Mouse (Mus musculus): Measurements from ENCODE around the gene 6820408C15Rik.

The 6820408C15Rik gene

DNA sequence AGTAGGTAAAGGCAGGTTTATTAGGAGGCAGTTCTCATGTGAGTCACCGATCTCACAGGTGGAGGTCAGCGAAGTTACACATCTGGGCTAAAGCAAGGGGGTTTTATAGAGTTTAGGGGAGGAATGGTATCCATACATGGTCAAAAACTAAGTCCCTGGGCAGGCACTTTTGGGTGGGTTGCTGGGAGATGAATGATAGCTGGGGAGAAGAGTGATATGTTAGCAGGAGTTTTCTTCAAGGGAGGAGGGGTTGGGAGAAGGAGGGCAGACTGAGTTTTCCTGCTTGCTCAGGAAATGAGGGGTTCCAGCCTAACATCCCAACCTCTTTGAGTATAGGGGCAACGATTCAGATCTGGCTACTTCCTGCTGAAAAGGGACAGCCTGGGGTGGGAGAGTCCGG is at the start of gene 6820408C15Rik:
6820408C15Rik (plus strand) TSS at position 301 of the 400 bp plus-strand sequence.
- in situ Hi-C loops (cut with MseI, MboI), result no loop called here

DNA sequence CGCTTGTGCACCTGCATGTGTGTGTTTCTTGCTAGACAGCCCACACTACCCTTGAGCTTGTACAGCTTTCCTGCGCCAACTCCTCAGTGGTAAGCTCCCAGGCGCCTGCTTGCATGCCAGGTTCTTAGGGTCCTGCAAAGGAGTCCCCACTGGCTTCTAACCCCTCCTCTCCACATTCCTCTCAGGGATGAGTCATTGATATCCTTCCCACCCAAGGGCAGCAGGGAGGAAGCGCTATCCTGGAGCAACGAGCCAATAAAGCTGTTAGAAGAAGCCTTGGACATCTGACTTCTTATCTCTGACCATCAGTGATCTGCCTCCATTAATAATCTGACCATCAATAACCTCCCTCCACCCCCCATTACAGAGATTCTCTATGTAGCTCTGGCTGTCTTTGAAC is 47.5 kb upstream of the 6820408C15Rik start:
- in situ Hi-C loops (cut with MseI, MboI), result no loop called here

DNA sequence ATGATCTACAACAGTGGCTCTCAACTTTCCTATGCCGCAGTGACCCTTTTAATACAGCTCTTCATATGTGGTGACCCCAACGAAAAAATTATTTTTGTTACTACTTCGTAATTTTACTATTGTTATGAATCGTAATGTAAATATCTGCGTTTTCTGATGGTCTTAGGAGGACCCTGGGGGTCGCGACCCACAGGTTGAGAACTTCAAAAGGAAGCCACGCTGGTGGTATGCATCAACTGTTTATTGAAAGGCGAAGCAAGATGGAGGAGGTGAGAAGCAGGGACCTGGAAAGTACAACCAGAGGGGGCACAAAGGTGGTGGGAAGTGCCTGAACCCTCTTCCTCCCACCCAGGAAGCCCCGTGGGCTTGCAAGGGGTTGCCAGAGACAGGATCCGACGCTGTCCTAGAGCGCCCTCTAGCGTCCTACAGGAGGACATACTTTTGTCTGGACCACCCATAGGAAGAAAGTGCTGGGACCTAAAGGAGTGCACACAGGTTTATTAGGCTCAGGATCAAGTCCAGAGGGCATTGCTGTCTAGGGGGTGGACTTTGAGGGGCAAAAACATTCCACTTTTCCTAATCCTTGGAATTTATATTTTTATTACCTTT is 46.8 kb upstream of the 6820408C15Rik start:
- in situ Hi-C loops (cut with MseI, MboI), result no loop called here

DNA sequence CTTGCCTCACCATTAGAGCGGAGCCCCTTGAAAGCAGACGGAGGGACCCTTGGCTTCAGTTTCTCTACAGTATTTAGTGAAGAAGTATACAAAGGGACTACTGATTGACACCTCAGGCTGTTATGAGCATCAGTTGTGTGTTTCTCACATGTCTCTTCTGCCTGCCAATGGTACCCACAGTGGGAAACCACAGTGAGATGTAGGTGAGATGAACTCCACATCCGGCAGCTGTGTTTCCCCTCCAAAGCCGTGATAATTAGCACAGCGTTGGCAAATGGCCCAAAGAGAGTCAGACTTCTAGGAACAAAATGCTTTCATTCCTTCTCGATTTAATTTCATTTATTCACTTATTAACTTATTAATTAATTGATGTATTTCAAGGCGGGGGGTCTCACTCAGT is 43.3 kb upstream of the 6820408C15Rik start:
- in situ Hi-C loops (cut with MseI, MboI), result no loop called here

DNA sequence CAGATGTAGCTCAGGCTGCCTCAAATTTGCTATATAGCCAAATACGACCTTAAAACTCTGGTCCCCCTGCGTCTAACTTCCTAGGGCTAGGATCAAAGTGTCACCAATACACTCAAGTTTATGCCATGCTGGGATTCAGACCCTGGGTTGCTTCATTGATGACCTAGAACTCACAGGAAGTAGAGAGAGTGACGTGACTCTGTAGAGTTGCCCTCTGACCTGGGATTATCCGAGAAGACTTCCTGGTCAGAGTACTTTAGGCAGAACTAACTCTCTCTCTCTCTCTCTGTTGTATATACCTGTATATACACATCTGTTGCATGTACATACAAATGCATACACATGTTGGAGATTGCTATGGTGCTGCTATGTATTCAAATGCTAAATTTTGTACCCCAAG is 42.7 kb upstream of the 6820408C15Rik start:
- in situ Hi-C loops (cut with MseI, MboI), result no loop called here

DNA sequence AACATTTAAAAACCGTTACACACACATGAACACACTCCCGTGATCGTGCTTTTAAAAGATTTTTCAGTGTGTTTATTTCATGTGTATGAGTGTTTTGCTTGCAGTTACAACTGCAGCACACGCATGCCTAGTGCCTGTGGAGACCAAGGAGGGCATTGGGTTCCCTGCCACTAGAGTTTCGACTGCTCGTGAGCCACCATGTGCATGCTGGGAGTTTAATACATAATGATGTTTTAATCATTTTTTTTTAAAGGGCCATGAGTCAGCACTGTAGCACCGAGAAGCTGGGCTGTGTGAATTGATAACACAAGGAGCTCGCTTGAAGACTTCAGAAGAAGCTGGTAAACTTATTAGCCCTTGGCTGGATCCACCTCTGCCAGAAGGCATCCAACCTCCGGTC is 41.8 kb upstream of the 6820408C15Rik start:
- in situ Hi-C loops (cut with MseI, MboI), result no loop called here

DNA sequence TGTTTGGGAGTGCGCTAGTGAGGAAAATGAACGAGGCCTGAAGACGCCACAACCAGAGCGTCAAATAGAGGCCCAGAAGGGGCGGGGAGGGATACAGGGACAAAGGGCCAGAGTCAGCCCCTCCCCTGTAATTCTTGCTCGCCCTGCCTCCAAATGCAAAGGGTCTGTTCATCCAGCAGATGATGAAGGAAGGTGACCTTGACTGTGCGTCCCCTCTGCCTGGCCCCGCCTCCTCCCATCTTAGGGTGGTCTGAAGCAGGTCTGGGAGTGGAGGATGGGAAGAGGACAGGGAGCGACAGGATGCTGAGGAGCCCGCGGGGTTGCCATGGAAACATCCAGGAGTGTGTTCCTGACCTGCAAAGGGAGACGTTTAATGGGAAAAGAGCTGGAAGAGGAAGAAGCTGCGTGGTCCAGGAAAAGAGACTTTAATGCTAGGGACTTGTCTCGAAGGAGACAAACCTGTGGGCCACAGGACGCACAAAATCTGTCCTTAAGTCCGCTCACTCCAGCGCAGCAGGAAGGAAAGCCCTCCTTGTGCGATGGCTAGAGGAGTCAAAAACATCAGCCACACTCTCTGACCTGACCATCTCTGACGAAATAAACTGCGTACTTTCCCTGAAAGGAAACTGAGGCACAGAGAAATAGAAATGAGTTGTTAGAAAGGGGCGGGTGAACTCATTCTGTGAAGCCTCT is 39.6 kb upstream of the 6820408C15Rik start:
- in situ Hi-C loops (cut with MseI, MboI), result no loop called here

DNA sequence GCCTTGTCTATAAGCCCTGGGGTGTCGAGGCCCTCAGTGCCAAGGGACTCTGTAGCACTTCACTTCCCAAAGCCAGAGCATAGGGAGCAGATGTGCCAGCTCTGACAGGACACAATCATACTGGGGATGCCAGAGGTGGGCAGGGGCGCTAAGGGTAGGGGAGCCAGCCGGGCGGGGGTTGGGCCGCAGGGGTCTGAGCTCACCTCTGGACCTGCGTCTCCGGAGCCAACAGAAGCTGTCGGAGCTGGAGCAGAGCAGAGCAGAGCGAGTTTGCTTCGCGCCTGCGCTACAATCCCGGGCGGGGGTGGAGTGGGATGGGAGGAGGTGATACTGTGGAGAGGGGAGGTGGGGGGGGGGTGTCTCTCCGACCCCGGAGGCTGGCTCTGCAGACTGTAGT is 39.0 kb upstream of the 6820408C15Rik start, which contains the start of gene Nrsn2:
Nrsn2 (minus strand) TSS at position 294 of the 397 bp plus-strand sequence.
- in situ Hi-C loops (cut with MseI, MboI), result no loop called here

DNA sequence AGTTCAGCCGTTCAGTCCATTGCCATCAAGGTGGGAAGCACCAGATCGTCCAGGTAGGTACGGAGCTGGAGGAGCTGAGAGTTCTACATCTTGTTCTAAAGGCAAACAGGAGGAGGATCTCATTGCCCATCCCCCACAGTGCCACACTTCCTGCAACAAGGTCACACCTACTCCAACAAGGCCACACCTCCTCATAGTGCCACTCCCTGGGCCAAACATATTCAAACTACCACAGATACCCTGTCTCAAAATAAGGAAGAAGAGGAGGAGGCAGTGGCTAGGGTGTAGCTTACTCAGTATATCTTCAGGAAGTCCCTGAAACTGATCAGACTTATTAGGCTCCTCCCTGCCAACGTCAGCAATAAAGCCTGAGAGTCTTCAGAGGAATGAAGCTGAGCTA is 31.2 kb upstream of the 6820408C15Rik start:
- in situ Hi-C loops (cut with MseI, MboI), result no loop called here

DNA sequence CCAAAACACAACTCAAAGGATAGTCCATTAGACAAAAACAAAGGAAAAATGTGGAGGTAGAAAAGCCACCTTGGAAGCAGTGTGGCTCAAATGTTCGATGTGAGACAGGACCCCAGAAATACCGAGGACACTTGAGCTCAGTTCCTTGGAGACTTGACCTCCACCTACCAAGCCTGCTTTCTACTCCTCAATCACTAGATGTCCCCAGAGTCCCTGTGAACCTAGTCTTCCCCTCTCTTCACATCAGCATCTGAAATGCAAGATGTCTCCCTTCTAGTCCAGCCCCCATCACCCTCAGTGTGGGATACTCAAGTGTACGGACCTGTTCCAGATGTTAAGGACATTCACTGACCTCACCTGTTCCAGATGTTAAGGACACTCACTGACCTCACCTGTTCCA is 22.6 kb upstream of the 6820408C15Rik start:
- in situ Hi-C loops (cut with MseI, MboI), result no loop called here

DNA sequence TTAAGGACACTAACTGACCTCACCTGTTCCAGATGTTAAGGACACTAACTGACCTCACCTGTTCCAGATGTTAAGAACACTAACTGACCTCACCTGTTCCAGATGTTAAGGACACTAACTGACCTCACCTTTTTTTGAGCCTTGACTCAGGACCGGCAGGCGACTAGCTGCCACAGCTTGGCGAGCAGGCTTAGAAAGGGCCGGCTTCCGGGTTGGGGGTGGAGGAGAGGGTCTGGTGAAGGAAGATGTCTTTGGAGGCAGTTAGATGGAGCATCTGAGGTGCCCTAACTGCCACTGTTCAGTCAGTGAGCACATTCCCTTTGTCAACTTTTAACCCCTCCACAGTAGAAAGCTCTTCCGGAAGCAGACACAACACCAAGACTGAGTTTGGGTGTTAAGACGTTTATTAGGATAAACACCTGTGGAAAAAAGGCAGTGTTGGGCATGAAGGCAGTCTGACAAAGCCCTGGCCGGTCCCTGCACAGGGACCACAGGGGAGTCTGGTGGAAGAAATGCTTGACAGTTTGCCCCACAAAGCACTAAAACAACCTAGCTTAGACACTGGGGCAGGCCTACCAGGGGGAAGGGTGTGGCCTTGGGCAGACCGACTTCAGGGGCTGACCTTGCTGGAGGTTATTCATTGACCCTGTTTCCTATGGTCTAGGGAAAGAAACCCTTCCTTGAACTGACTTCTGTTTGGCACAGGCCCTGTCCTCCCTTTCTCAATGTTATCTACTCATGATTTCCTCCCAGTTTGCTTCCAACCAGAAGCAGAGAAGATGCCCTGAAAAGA is 22.0 kb upstream of the 6820408C15Rik start:
- in situ Hi-C loops (cut with MseI, MboI), result no loop called here

DNA sequence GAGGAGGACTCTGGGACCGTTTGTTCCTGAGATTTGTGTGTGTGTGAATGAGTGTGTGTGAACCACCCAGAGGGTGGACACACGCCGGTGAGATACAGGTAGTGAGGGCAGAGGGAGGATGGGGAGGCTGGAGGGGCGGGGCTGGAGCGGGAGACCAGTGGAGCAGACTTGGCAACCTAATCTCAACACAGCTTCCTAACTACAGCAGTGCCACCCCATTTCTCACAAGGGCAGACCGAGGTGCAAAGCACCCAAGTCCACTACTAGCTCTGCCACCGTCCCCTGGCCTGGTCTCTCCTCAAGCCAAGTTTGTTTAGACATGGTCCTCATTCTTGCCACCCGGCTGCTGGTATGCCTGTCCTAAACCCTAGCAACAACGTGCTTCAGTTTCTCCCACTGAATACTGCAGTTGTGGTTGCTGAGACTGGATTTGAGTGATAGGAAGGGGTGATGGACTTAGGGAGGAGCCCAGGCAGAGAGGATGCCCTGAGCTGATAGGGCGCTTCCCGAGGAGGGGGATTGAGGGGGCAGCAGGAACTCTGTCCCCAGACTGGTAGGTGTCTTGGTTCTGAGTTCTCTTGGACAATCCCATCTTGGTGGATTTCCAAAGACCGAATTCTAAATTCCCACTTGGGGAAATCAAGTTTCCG is 20.0 kb upstream of the 6820408C15Rik start:
- in situ Hi-C loops (cut with MseI, MboI), result no loop called here

DNA sequence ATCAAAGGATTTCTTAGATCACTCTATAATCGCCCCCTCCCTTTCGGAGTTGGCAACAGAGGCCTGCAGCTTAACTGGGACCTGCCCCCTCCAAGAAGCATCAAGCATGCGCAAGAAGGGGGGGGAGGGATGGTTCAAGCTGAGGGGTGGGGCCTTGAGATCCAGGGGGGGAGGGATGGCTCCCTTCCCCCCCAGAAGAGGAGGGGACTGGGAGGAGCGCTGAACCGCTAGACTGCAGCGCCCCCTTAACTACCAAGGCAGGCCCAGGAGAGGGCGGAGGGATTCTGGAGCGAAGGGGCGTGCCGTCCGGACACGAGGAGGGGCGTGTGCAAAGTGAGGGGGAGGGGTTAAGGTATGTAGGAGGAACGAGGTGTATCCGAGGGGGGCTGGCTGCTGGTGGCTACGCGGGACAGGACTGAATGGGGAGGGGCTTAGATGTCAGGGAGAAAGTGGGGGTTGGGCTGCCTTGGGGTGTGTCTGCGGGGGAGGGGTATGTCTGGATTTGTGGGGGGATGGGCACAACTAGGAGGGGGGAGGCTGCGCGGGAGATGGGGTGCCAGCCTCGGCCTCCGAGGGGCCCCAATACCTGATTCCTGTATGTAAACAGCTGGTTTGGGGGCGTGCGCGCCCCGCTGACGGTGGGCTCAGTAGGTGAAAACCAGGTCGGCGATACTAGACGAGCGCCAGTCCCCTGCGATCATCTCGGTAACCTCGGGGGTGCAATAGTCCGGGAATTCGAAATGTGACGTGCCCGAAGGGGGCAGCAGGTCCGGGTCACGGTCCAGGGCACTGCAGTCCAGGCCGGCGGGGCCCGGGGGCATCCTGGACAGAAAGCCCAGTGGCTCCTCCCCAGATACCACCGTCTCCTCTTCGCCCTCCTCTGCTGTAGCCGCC is 19.0 kb upstream of the 6820408C15Rik start:
- in situ Hi-C loops (cut with MseI, MboI), result no loop called here

DNA sequence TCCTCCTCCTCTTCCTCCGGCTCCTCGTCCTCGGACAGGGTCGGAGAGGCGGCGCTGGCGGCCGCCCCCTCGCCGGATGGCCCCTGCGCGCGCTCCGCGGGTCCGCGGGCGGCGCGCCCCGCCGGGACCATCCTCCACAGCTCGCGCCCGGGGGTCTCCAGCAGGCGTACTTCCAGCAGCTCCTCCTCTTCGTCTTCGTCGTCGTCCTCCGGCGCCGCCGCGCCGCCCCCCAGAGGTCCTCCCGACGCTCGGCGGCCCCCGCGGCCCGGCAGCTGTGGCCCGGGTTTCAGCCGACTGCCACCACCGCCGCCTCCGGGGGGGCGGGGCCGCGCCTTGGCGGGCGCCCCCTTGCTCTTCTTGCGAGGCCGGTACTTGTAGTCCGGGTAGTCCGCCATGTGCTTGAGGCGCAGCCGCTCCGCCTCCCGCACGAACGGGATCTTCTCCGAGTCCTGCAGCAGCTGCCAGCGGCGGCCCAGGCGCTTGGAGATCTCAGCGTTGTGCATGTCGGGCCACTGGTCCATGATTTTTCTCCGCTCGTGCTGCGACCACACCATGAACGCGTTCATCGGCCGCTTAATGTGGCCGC is 18.3 kb upstream of the 6820408C15Rik start:
- in situ Hi-C loops (cut with MseI, MboI), result no loop called here

DNA sequence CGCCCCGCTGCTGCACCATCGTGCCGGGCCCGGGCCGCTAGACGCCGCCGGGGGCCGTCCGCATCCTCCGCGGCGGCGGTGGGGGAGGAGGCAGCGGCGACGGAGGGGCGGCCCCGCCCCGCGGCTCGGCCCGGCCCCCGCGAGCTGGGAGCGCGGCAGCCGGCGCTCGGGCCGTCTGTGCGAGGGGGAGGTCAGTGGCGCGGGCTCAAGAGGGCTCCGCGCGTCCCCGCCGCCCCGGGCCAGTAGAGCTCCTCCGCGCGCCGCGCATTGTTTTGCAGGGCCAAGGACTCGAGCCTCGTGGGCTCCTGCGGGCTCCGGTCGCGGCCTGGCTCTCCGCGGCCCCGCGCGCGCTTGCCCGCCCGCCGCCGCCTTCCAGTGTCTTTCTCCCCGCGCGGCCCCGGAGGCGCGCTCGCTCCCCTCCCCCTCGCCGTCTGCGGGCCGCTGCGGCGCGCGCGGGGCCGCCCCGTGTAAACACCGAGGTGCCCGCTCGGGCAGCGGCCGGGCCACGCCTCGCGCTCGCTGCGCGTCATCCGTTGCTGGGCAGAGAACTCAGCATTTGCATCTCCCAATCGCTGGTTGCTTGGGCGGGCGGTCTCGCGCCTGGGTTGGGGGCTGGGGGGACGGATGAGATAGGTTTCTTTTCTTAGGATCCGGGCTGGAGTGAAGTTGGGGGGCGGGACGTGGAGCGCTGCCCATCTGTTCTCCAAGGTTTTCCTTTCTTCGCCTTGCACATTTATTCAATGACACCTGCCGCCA is 17.5 kb upstream of the 6820408C15Rik start, which contains the start of gene Sox12:
Sox12 (minus strand) TSS at position 384 of the 756 bp plus-strand sequence.
- in situ Hi-C loops (cut with MseI, MboI), result no loop called here

DNA sequence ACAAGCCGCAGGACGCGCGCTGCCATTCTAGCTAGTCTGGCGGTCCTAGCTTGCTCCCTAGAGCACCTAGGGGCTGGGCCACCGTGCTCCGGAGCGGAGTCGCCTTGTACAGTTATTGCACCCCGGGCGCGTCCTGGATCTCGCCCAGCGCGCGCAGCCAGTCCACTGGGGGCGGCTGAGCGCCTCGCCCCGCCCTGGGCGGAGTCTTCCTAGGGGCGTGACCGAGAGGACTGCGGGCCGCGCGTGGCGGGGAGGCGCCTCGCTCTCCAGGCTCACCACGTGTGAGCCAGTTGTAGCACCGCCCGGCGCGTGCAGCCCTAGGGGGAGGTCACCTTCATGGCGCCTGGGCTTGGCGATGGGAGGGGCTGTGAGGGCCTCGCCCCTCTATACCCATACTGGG is 16.7 kb upstream of the 6820408C15Rik start:
- in situ Hi-C loops (cut with MseI, MboI), result no loop called here

DNA sequence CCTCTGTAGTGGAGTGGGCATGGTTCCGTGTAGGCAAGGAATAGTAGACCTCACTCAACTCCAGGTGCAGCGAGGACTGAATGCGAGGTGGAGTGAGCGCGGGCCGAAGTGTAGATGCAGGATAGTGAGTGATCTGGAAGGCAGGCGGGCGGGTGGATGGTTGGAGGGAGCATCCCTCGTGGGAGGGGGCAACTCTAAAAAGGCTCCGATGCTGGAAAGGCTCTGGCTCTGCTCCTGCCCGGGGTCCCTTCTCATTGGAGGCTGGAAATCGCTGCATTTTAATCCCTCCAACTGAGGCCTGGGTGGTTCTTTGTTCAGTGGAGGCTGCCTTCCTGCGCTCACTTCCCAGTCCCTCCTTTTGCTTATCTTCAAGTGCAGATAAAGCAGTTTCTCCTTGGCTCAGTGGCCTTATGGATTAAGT is 16.3 kb upstream of the 6820408C15Rik start:
- in situ Hi-C loops (cut with MseI, MboI), result no loop called here

DNA sequence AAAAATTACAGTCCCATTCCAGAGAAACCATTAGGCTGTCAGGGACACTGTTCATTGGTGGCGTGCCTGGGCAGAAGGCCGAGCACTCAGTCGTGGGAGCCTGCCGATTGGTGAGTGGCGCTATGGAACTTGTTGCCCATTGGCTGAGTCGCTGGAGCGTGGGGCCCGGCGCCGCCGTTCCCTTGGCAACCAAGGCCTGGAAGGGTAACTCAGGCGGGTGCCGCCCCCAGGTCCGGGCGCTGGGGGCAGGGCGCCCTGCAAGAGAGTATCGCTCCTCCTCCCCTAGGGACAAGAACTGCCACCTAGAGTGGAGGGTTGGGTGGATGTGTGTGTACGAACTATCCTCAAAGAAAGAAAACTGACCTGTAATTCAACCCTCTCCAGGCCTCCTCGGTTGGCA is 9.3 kb upstream of the 6820408C15Rik start:
- in situ Hi-C loops (cut with MseI, MboI), result no loop called here

DNA sequence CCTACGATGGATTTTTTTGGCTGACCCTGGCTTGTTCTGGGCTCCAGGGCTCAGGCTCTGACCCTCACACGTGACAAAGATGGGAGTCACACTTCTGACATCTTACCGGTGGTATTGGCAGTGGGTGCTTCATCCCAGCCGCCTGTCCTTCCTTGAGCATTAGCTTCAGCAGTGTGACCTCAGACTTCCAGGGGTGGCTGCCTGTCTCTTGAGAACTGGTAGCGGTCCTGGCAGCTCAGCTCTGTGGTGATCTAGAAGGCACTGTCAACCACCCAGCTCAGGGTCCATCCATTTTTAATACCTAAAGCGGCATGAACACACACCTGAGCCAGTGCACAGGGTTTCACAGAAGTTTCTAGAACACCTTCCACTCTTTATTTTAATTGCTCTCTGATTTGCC is 5.6 kb upstream of the 6820408C15Rik start:
- in situ Hi-C loops (cut with MseI, MboI), result no loop called here

DNA sequence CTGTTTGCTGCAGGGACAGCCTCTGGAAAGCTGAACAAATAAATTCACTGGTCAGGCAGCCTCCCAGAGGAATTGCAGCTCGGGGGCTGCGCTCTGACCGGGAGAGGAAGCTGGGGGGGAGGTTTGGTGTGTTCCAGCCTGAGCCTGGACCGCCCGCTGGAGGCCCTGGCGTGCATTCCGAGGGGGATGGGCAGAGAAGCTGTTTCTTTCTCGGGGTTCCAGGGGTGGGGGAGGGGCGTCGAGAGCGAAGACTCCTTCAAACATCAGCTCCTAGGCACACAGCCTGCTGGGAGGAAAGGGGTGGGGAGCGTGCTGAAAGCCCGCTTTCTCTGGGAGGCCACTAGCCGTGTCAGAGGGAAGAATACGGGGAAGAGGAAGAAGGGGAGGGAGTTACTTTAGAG is 4.4 kb upstream of the 6820408C15Rik start:
- in situ Hi-C loops (cut with MseI, MboI), result no loop called here
